In the genomic region with DNA sequence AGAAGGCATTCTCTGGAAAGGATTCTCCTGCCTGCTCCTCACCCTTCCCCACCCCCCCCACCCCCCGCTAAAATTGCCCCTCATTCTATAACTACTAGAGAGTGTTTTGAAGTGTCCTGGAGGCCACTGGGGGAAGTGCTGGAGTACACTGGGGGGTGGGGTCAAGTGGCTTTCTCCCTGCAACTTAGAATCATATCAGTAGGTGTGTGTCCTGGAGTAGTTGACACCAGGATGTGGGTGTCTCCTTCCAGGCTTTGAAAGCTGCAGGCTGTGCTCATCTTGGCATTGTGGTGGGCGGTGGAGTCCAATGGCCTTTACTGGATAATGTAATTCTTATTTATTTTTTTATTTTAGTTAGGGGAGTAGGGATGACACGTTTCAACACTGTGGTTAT, we compare ENCODE assay signal across 7 mouse cellular contexts. TPM values are rescaled to one million over a fixed set of nuclear protein-coding genes. Genes with fewer than 3 reads are reported as not detected.
DNase-seq lines count a peak whose midpoint lies in the region; ATAC-seq lines count a peak whose summit lies in the region.

No protein-coding gene starts in this region.

- H3K9me3 ChIP-seq in embryonic facial prominence, embryonic 10.5 days, result no peaks in the 10 kb centered on the region
- H3K9me3 ChIP-seq in forebrain, embryonic 12.5 days, result no peaks in the 10 kb centered on the region
- H3K9me3 ChIP-seq in intestine, embryonic 15.5 days, result no peaks in the 10 kb centered on the region

- peak overlapping the region; percentile 79; the same call in 1 of the 2 replicates for H3K27ac ChIP-seq in embryonic facial prominence, embryonic 10.5 days (replicated peaks)
- H3K27ac ChIP-seq in forebrain, embryonic 12.5 days, result no peak overlapping the region
- no peak overlapping the region for H3K27ac ChIP-seq in intestine, embryonic 15.5 days

- WGBS in embryonic facial prominence, embryonic 10.5 days, result 49% methylated on average over 3 of the region's 3 CpGs
- 53% methylated on average over 3 of the region's 3 CpGs for WGBS in forebrain, embryonic 12.5 days
- WGBS in intestine, embryonic 15.5 days, result 51% methylated on average over 3 of the region's 3 CpGs

- peak overlapping the region; percentile 22; the same call in 1 of the 2 replicates for H3K9ac ChIP-seq in forebrain, embryonic 12.5 days
- peak overlapping the region; percentile 26; the same call in 1 of the 2 replicates for H3K9ac ChIP-seq in intestine, embryonic 15.5 days

- H3K36me3 ChIP-seq in embryonic facial prominence, embryonic 10.5 days (replicated peaks), result no peaks in the 10 kb centered on the region
- no peaks in the 10 kb centered on the region for H3K36me3 ChIP-seq in forebrain, embryonic 12.5 days (replicated peaks)
- no peaks in the 10 kb centered on the region for H3K36me3 ChIP-seq in intestine, embryonic 15.5 days

- peaks cover 12% of the 10 kb centered on the region for H3K4me1 ChIP-seq in embryonic facial prominence, embryonic 10.5 days
- H3K4me1 ChIP-seq in forebrain, embryonic 12.5 days, result peaks cover 5% of the 10 kb centered on the region; the same call in 1 of the 2 replicates
- no peaks in the 10 kb centered on the region for H3K4me1 ChIP-seq in intestine, embryonic 15.5 days (replicated peaks)

- H3K4me2 ChIP-seq in forebrain, embryonic 12.5 days, result peak overlapping the region; percentile 75
- peak overlapping the region; percentile 79 for H3K4me2 ChIP-seq in intestine, embryonic 15.5 days (replicated peaks)

- H3K4me3 ChIP-seq in embryonic facial prominence, embryonic 10.5 days, result peak overlapping the region; percentile 62
- H3K4me3 ChIP-seq in forebrain, embryonic 12.5 days (replicated peaks), result peak overlapping the region; percentile 44
- H3K4me3 ChIP-seq in intestine, embryonic 15.5 days (replicated peaks), result peak overlapping the region; percentile 46

- peak; percentile 55 for ATAC-seq in forebrain, embryonic 12.5 days (ENCODE audit: low FRiP score)
- ATAC-seq in intestine, embryonic 15.5 days, result peak; percentile 67

- DNase-seq in embryonic facial prominence, embryonic 10.5 days (ENCODE audit: low spot score), result peak; percentile 40
- peak; percentile 10 for DNase-seq in lung, postnatal 36 days
- no peak for DNase-seq in cerebellum, adult 9-10 months
- DNase-seq in urinary bladder, postnatal 25 days (ENCODE audit: low spot score), result no peak
- no peak for DNase-seq in cerebellum, adult 11-12 months

- H3K27me3 ChIP-seq in embryonic facial prominence, embryonic 10.5 days (replicated peaks; ENCODE audit: low read depth, poor library complexity, severe bottlenecking), result no peaks in the 10 kb centered on the region
- H3K27me3 ChIP-seq in forebrain, embryonic 12.5 days, result no peaks in the 10 kb centered on the region
- H3K27me3 ChIP-seq in intestine, embryonic 15.5 days (replicated peaks), result no peaks in the 10 kb centered on the region

RNA-seq across cellular contexts. Expression of gene Pdgfd, which starts 0.7 kb away (rescaled TPM):
- polyA plus RNA-seq in embryonic facial prominence, embryonic 10.5 days (2016; fragmentation: Nextera tagmentation; extraction: Ambion mirVana), result 3.5 and 4.0 TPM in 2 replicates
- 2.1 and 2.9 TPM in 2 replicates for polyA plus RNA-seq in forebrain, embryonic 12.5 days (2016; fragmentation: Nextera tagmentation; extraction: Ambion mirVana)
- 7.1 and 8.0 TPM in 2 replicates for polyA plus RNA-seq in intestine, embryonic 15.5 days (2015; fragmentation: Nextera tagmentation; extraction: Ambion mirVana)

Comparison
In these comparisons a context has a peak if more than half of its experiments do, and no peak if none do; other contexts are left out.
1. DNase-seq: peak in embryonic facial prominence, embryonic 10.5 days (single experiment) and lung, postnatal 36 days (single experiment); none in cerebellum, adult 9-10 months (single experiment), urinary bladder, postnatal 25 days (single experiment) and cerebellum, adult 11-12 months (single experiment).
2. Peak in every context shown above with its lines, with median percentiles within 50 percentile points of each other: H3K4me3 ChIP-seq.